Mouse (Mus musculus) CH12.LX (cell line): Measurements from ENCODE around the gene Cacna1a. TPM values are rescaled to one million over a fixed set of nuclear protein-coding genes. Genes with fewer than 3 reads are reported as not detected.

ENCODE experiments used
- DNase-seq: peaks from one replicate; pipeline ENCODE4 v3.0.0-alpha.2; 2013; ENCODE audit errors: extremely low read depth
- H3K27ac ChIP-seq: 2 replicates; pipeline ENCODE4 v1.5.1; 2012; ENCODE audit warnings: low read depth, mild to moderate bottlenecking, control low read depth, moderate library complexity; ENCODE audit not compliant: insufficient read depth
- H3K27me3 ChIP-seq: replicated peaks from 2 replicates; pipeline ENCODE3; 2012; ENCODE audit warnings: inconsistent platforms
- H3K36me3 ChIP-seq, 2 experiments: replicated peaks in 1 of 2; 2 replicates each; pipeline versions ENCODE3 to v1.6.1; 2012; ENCODE audit warnings: inconsistent platforms in 1 of 2, low read length in 1 of 2, mild to moderate bottlenecking in 1 of 2, mixed read lengths in 1 of 2, moderate library complexity in 1 of 2; ENCODE audit not compliant: control insufficient read depth in 1 of 2, insufficient read depth in 1 of 2
- H3K4me1 ChIP-seq, 2 experiments: 2 replicates each; pipeline ENCODE4 v1.6.1; 2012; ENCODE audit warnings: inconsistent platforms in 1 of 2, moderate library complexity in 1 of 2; ENCODE audit not compliant: insufficient read depth in 2 of 2, control insufficient read depth in 1 of 2
- H3K4me2 ChIP-seq: 2 replicates; pipeline ENCODE4 v1.6.1; 2012; ENCODE audit warnings: low read depth, mild to moderate bottlenecking, control low read depth; ENCODE audit not compliant: poor library complexity, insufficient read depth, severe bottlenecking
- H3K4me3 ChIP-seq, 3 experiments: fragments of 150-350 bp in 1 of 3; sonication (generic) in 1 of 3; replicated peaks in 1 of 3; 2 replicates each; pipeline versions ENCODE3 to v1.5.1; 2011 to 2012; ENCODE audit warnings: low read depth in 2 of 3, low read length in 2 of 3, mild to moderate bottlenecking in 2 of 3, moderate library complexity in 2 of 3, control low read depth in 1 of 3, improper control_type of control experiment in 1 of 3, inconsistent platforms in 1 of 3, mixed read lengths in 1 of 3; ENCODE audit not compliant: poor library complexity in 1 of 3
- H3K79me2 ChIP-seq: replicated peaks from 2 replicates; pipeline ENCODE4 v1.6.1; 2012; ENCODE audit warnings: mild to moderate bottlenecking, moderate library complexity; ENCODE audit not compliant: control insufficient read depth, poor library complexity, insufficient read depth, severe bottlenecking; ENCODE audit errors: extremely low read depth
- H3K9ac ChIP-seq: 2 replicates; pipeline ENCODE4 v1.6.1; 2012; ENCODE audit warnings: low read depth, mild to moderate bottlenecking, control low read depth, moderate library complexity; ENCODE audit not compliant: insufficient read depth
- H3K9me3 ChIP-seq: replicated peaks from 2 replicates; pipeline ENCODE3; 2012; ENCODE audit warnings: low read length, inconsistent platforms, mixed read lengths
- CHD1 ChIP-seq: IDR thresholded peaks from 2 replicates; pipeline ENCODE4 v1.6.1; 2012; ENCODE audit warnings: low read depth, low read length, improper control_type of control experiment, inconsistent platforms
- CHD2 ChIP-seq: IDR thresholded peaks from 2 replicates; pipeline ENCODE4 v1.6.1; 2011; ENCODE audit warnings: low read length, improper control_type of control experiment
- CTCF ChIP-seq, 2 experiments: IDR thresholded peaks in 1 of 2; conservative IDR thresholded peaks in 1 of 2; 2 replicates each; pipeline ENCODE4 v1.5.1; 2011 to 2012; ENCODE audit warnings: low read depth in 2 of 2, low read length in 2 of 2, improper control_type of control experiment in 1 of 2, inconsistent platforms in 1 of 2, mild to moderate bottlenecking in 1 of 2, moderate library complexity in 1 of 2
- ELF1 ChIP-seq: IDR thresholded peaks from 2 replicates; pipeline ENCODE4 v1.6.1; 2014; ENCODE audit warnings: low read depth, mild to moderate bottlenecking, inconsistent platforms, low read length, improper control_type of control experiment
- EP300 ChIP-seq: IDR thresholded peaks from 2 replicates; pipeline ENCODE4 v1.6.1; 2011; ENCODE audit warnings: low read length, improper control_type of control experiment
- ETS1 ChIP-seq: conservative IDR thresholded peaks from 2 replicates; pipeline ENCODE4 v1.6.1; 2012; ENCODE audit warnings: low read depth, mild to moderate bottlenecking, inconsistent platforms, low read length, improper control_type of control experiment, moderate library complexity
- GABPA ChIP-seq: IDR thresholded peaks from 2 replicates; pipeline ENCODE4 v1.6.1; 2012; ENCODE audit warnings: low read depth, low read length, improper control_type of control experiment, inconsistent platforms; ENCODE audit not compliant: insufficient replicate concordance
- HCFC1 ChIP-seq: IDR thresholded peaks from 2 replicates; pipeline ENCODE4 v1.6.1; 2012; ENCODE audit warnings: low read depth, mild to moderate bottlenecking, inconsistent platforms, low read length, improper control_type of control experiment
- IRF4 ChIP-seq: IDR thresholded peaks from 2 replicates; pipeline ENCODE4 v1.6.1; 2014; ENCODE audit warnings: low read depth, mild to moderate bottlenecking, inconsistent platforms, low read length, improper control_type of control experiment
- JUN ChIP-seq: IDR thresholded peaks from 2 replicates; pipeline ENCODE4 v1.6.1; 2011; ENCODE audit warnings: low read depth, mild to moderate bottlenecking, low read length, improper control_type of control experiment, moderate library complexity; ENCODE audit not compliant: insufficient read depth
- MAX ChIP-seq: IDR thresholded peaks from 2 replicates; pipeline ENCODE4 v1.6.1; 2011; ENCODE audit warnings: low read length, improper control_type of control experiment
- MAZ ChIP-seq: IDR thresholded peaks from 2 replicates; pipeline ENCODE4 v1.6.1; 2012; ENCODE audit warnings: low read depth, mild to moderate bottlenecking, inconsistent platforms, low read length, improper control_type of control experiment, moderate library complexity
- MYC ChIP-seq: IDR thresholded peaks from 2 replicates; pipeline ENCODE4 v1.6.1; 2011; ENCODE audit warnings: low read depth, mild to moderate bottlenecking, improper control_type of control experiment, low read length
- NELFE ChIP-seq: IDR thresholded peaks from 2 replicates; pipeline ENCODE4 v1.6.1; 2011; ENCODE audit warnings: low read depth, low read length, improper control_type of control experiment
- NRF1 ChIP-seq: IDR thresholded peaks from 2 replicates; pipeline ENCODE4 v1.6.1; 2014; ENCODE audit warnings: low read depth, mild to moderate bottlenecking, inconsistent platforms, low read length, improper control_type of control experiment, moderate library complexity
- POLR2AphosphoS2 ChIP-seq: IDR thresholded peaks from 2 replicates; pipeline ENCODE4 v1.6.1; 2011; ENCODE audit warnings: low read depth, low read length, improper control_type of control experiment
- RAD21 ChIP-seq: IDR thresholded peaks from 2 replicates; pipeline ENCODE4 v1.6.1; 2011; ENCODE audit warnings: low read depth, mild to moderate bottlenecking, low read length, improper control_type of control experiment, moderate library complexity
- RCOR1 ChIP-seq: conservative IDR thresholded peaks from 2 replicates; pipeline ENCODE4 v1.6.1; 2012; ENCODE audit warnings: low read depth, mild to moderate bottlenecking, inconsistent platforms, low read length, improper control_type of control experiment
- SIN3A ChIP-seq: IDR thresholded peaks from 2 replicates; pipeline ENCODE4 v1.6.1; 2012; ENCODE audit warnings: low read length, improper control_type of control experiment, inconsistent platforms
- TBP ChIP-seq: conservative IDR thresholded peaks from 2 replicates; pipeline ENCODE4 v1.6.1; 2011; ENCODE audit warnings: low read depth, low read length, improper control_type of control experiment
- TCF12 ChIP-seq: IDR thresholded peaks from 2 replicates; pipeline ENCODE4 v1.6.1; 2014; ENCODE audit warnings: low read depth, mild to moderate bottlenecking, inconsistent platforms, low read length, improper control_type of control experiment
- USF1 ChIP-seq: IDR thresholded peaks from 2 replicates; pipeline ENCODE4 v1.6.1; 2014; ENCODE audit warnings: low read depth, mild to moderate bottlenecking, inconsistent platforms, low read length, improper control_type of control experiment
- USF2 ChIP-seq: conservative IDR thresholded peaks from 2 replicates; pipeline ENCODE4 v1.6.1; 2011; ENCODE audit warnings: low read depth, low read length, improper control_type of control experiment
- ZMIZ1 ChIP-seq: IDR thresholded peaks from 2 replicates; pipeline ENCODE4 v1.6.1; 2012; ENCODE audit warnings: low read depth, mild to moderate bottlenecking, inconsistent platforms, low read length, improper control_type of control experiment
- ZNF384 ChIP-seq: IDR thresholded peaks from 2 replicates; pipeline ENCODE4 v1.6.1; 2012; ENCODE audit warnings: low read depth, low read length, improper control_type of control experiment, inconsistent platforms
- dilution Hi-C: fragments of 300-500 bp; cut with MboI; formaldehyde crosslinking; loops from 2 replicates; pipeline ENCODE4 v1.14.3; 2020; ENCODE audit warnings: low sequenced_read_pairs; ENCODE audit not compliant: extremely low pct_unique_long_range_greater_than_20kb, extremely low pct_ligation_motif_present
- in situ Hi-C: fragments of 300-500 bp; cut with MboI; formaldehyde crosslinking; loops from 3 replicates; pipeline ENCODE4 v1.14.3; 2019; ENCODE audit warnings: low sequenced_read_pairs, low pct_ligation_motif_present, low pct_unique_long_range_greater_than_20kb, mixed read lengths
- polyA plus RNA-seq: library from polyadenylated mRNA; unstranded; fragments of >175 nt; gene quantifications from 2 replicates; pipeline ENCODE4 v1.2.1, GENCODE M21; 2012; ENCODE audit warnings: low read depth; ENCODE audit not compliant: insufficient read length
- total RNA-seq, 2 experiments: library from RNA; depleted of rRNA; stranded (reverse); fragments of 300-350 nt in 1 of 2; fragments of >200 nt in 1 of 2; gene quantifications; 2 replicates each; pipeline ENCODE4 v1.2.3; 2012 to 2014

Cacna1a gene
- total and polyA plus RNA-seq, 3 experiments = 2.6 to 9.4 (median 6.9) TPM

DNA sequence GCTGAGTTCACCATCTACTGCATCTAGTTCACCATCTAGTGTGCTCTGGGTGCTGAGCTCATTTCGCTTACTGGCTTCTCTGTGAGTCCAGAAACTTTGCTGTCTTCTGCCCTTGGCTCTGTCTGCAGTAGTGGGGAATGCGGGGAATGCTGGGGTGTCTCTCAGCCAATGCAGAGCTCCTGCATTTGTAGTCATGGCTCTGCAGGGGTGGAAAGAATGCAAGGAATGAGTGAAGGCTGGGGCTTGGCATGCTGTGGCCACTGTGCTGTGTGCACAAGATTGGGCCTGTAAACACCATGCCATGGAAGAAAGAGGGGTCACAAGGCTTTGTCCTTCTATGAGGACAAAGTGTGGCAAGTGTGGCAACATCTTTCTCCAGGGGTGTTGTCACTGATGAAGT is 72.5 kb downstream of the Cacna1a start:
- dilution Hi-C loops = no loop called here
- H3K9ac ChIP-seq = no peak overlapping the region
- no peaks in the 10 kb centered on the region for H3K79me2 ChIP-seq
- in situ Hi-C loops = no loop called here
- no peak for TF ChIP-seq CHD2
- TF ChIP-seq USF1 = no peak
- TF ChIP-seq ZNF384 = no peak
- no peak for TF ChIP-seq ETS1
- no peak for TF ChIP-seq RAD21
- TF ChIP-seq ZMIZ1 = no peak
- TF ChIP-seq MAZ = no peak
- no peak for DNase-seq
- H3K4me1 ChIP-seq = no peaks in the 10 kb centered on the region
- no peak overlapping the region for H3K4me3 ChIP-seq
- peaks cover 75% of the 10 kb centered on the region for H3K27me3 ChIP-seq
- no peak overlapping the region for H3K27ac ChIP-seq
- peaks cover 20% of the 10 kb centered on the region for H3K9me3 ChIP-seq
- H3K36me3 ChIP-seq = no peaks in the 10 kb centered on the region
- no peak overlapping the region for H3K4me2 ChIP-seq

DNA sequence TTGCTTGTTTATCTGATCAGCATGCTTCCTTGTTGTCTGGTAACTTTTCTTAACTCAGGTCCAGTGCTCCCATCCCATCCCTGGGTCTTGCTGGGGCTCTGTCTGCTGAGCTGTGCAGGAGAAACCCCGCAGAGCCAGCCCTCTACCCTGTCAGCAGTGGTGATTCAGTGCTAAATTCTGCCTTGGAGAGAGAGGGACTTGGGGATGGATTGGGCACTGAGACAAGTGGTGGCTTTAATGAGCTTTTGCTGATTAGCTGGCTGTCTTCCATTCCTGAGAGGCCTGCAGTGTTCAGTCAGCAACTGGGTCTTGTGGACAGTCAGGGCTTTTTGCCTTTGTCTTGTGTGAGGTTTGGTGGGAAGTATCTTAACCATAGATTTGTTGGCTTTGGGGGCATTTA is 78.7 kb downstream of the Cacna1a start:
- Histone ChIP-seq H3K9me3 (peaks cover 12% of the 10 kb centered on the region), H3K36me3 (no peaks in the 10 kb centered on the region), H3K4me2 (no peak overlapping the region), H3K4me3 (no peak overlapping the region), H3K27me3 (peaks cover 53% of the 10 kb centered on the region), H3K27ac (no peak overlapping the region), H3K4me1 (no peaks in the 10 kb centered on the region), H3K79me2 (no peaks in the 10 kb centered on the region), H3K9ac (no peak overlapping the region)
- DNase-seq = no peak
- dilution Hi-C loops (no loop called here), in situ Hi-C loops (no loop called here)
- TF ChIP-seq RAD21 = no peak
- TF ChIP-seq TBP = no peak
- TF ChIP-seq GABPA = no peak
- no peak for TF ChIP-seq TCF12
- TF ChIP-seq NELFE = no peak
- no peak for TF ChIP-seq JUN
- TF ChIP-seq IRF4 = no peak
- no peak for TF ChIP-seq ETS1
- no peak for TF ChIP-seq MAX
- TF ChIP-seq EP300 = no peak
- no peak for TF ChIP-seq POLR2AphosphoS2

DNA sequence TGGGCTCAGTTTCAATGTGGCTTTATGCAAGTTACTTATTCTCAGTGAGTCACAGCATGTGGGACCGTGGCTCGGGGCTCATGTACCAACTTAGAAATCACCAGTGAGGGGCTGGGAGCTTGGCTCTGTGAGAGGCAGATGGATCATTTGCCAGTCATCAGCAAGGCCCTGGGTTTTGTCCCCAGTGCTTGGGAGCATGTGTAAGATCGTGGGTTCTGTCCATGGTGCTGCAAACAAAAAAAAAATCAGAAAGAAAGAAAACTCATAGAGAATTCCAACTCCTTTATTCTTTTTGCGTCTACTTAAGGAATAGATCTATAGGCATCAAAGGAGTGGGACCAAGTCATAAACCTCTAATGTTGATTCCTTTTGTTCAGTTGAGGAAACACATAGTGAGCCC is 80.8 kb downstream of the Cacna1a start:
- peaks cover 61% of the 10 kb centered on the region for H3K27me3 ChIP-seq
- in situ Hi-C loops (no loop called here), dilution Hi-C loops (no loop called here)
- H3K79me2 ChIP-seq = no peaks in the 10 kb centered on the region
- no peak for TF ChIP-seq CTCF (conservative IDR thresholded peaks at IDR 0.05 in 1 of 2, IDR thresholded peaks at IDR 0.05 in 1 of 2; ENCODE audit: low read depth in 2 of 2, low read length in 2 of 2)
- no peak for TF ChIP-seq NELFE
- no peak for TF ChIP-seq MAX
- no peak for TF ChIP-seq NRF1
- no peak for TF ChIP-seq TCF12
- no peak for TF ChIP-seq RAD21
- TF ChIP-seq ELF1 = no peak
- TF ChIP-seq ZMIZ1 = no peak
- no peak for TF ChIP-seq JUN
- TF ChIP-seq POLR2AphosphoS2 = no peak
- TF ChIP-seq CHD1 = no peak
- TF ChIP-seq RCOR1 = no peak
- TF ChIP-seq HCFC1 = no peak
- TF ChIP-seq USF2 = no peak
- no peak for TF ChIP-seq MYC
- no peak for TF ChIP-seq SIN3A
- H3K9me3 ChIP-seq = no peaks in the 10 kb centered on the region
- no peak overlapping the region for H3K27ac ChIP-seq
- no peaks in the 10 kb centered on the region for H3K36me3 ChIP-seq
- no peak overlapping the region for H3K4me2 ChIP-seq
- H3K9ac ChIP-seq = no peak overlapping the region
- no peaks in the 10 kb centered on the region for H3K4me1 ChIP-seq
- no peak overlapping the region for H3K4me3 ChIP-seq
- DNase-seq = no peak
